8 mouse cellular contexts compared by ENCODE assay signal in the genomic region with DNA sequence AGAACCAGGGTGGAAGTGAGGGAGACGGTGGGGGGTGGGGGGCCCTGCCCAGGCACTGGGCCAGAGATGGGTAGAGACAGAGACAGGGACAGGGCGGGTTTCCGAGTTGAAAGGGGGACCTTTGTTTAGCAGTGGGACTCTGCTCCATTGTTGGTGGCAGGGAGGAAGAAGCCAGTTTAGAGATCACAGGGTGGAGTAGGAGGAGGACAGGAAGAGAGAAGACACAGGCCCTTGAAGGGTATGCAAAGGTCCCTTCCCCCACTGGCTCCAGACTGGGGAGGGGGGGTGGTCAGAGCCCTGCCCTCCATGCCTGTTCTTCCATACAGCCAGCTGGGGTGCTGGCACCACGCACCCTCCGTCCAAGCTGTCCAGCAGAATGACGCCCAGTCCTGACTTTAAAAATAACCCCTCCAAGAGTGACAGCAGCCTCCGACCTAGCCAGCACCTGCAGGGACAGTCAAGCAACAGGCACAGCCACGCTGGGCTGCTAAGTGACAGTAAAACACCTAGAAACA. TPM values are rescaled to one million over a fixed set of nuclear protein-coding genes. Genes with fewer than 3 reads are reported as not detected.
DNase-seq lines count a peak whose midpoint lies in the region; ATAC-seq and TF ChIP-seq lines count a peak whose summit lies in the region.

No protein-coding gene starts in this region.

- WGBS in limb, embryonic 12.5 days: 49% methylated on average over 8 of the region's 8 CpGs
- WGBS in stomach, embryonic 15.5 days: 44% methylated on average over 8 of the region's 8 CpGs

- intact Hi-C loops in heart, postnatal 25 days (cut with DNase I): loop anchor here (2.0 kb wide), 1 partner anchor 13 kb away; no protein-coding TSS in a partner anchor

- peaks cover 10% of the 10 kb centered on the region for H3K36me3 ChIP-seq in limb, embryonic 12.5 days
- peaks cover 4% of the 10 kb centered on the region; the same call in 1 of the 2 replicates for H3K36me3 ChIP-seq in stomach, embryonic 15.5 days

- H3K27ac ChIP-seq in cortical plate, adult 2 months (ENCODE audit: insufficient read depth, low read length): peak overlapping the region; percentile 69
- 0 out of 2 replicates have a peak overlapping the region, but pooled peaks have one; percentile 7 for H3K27ac ChIP-seq in limb, embryonic 12.5 days
- peak overlapping the region; percentile 79 for H3K27ac ChIP-seq in stomach, embryonic 15.5 days

- ATAC-seq in limb, embryonic 12.5 days (ENCODE audit: insufficient number of reproducible peaks, insufficient read depth, low FRiP score, low TSS enrichment, low read depth): no peak
- ATAC-seq in stomach, embryonic 15.5 days (ENCODE audit: insufficient read depth, low FRiP score, low read depth): no peak

- H3K4me2 ChIP-seq in limb, embryonic 12.5 days: no peak overlapping the region
- peak overlapping the region; percentile 19; the same call in 1 of the 2 replicates for H3K4me2 ChIP-seq in stomach, embryonic 15.5 days

- TF ChIP-seq CTCF in cortical plate, adult 2 months (IDR thresholded peaks at IDR 0.05; ENCODE audit: extremely low read depth, insufficient read depth, low read length): no peak

- no peak overlapping the region for H3K9ac ChIP-seq in limb, embryonic 12.5 days (replicated peaks)
- H3K9ac ChIP-seq in stomach, embryonic 15.5 days: no peak overlapping the region

- H3K27me3 ChIP-seq in limb, embryonic 12.5 days: peaks cover under 1% of the 10 kb centered on the region; the same call in 1 of the 2 replicates
- no peaks in the 10 kb centered on the region for H3K27me3 ChIP-seq in stomach, embryonic 15.5 days (replicated peaks)

- TF ChIP-seq POLR2A in cortical plate, adult 2 months (IDR thresholded peaks at IDR 0.05; ENCODE audit: extremely low read depth, insufficient read depth, low read length): no peak

- H3K4me1 ChIP-seq in cortical plate, adult 2 months (ENCODE audit: control insufficient read depth, insufficient read depth, low read length): peaks cover 9% of the 10 kb centered on the region
- peaks cover 30% of the 10 kb centered on the region for H3K4me1 ChIP-seq in limb, embryonic 12.5 days (replicated peaks)
- peaks cover 83% of the 10 kb centered on the region for H3K4me1 ChIP-seq in stomach, embryonic 15.5 days

- H3K4me3 ChIP-seq in cortical plate, adult 2 months (ENCODE audit: insufficient read depth, low read length): no peak overlapping the region
- no peak overlapping the region for H3K4me3 ChIP-seq in limb, embryonic 12.5 days (replicated peaks)
- H3K4me3 ChIP-seq in stomach, embryonic 15.5 days (replicated peaks): no peak overlapping the region

- H3K9me3 ChIP-seq in limb, embryonic 12.5 days: no peaks in the 10 kb centered on the region
- no peaks in the 10 kb centered on the region for H3K9me3 ChIP-seq in stomach, embryonic 15.5 days

- DNase-seq in adrenal gland, adult (ENCODE audit: inconsistent age in 2 of 2, low spot score in 1 of 2): peak; percentile 69 to 72
- no peak for DNase-seq in adrenal gland, postnatal 4 days (ENCODE audit: low spot score in 2 of 2)
- DNase-seq in heart, postnatal 25 days (ENCODE audit: low spot score): peak; percentile 63
- no peak for DNase-seq in frontal cortex, postnatal 10 days (ENCODE audit: low spot score in 2 of 2)
- DNase-seq in ovary, postnatal 36 days (ENCODE audit: low spot score): no peak

RNA-seq across cellular contexts. Expression of gene Jup, which starts 7.6 kb away (rescaled TPM):
- 100 to 1,000 TPM in 1 of 2 experiments, 10 to 100 TPM in 1; 99.0 to 109 TPM for total RNA-seq in adrenal gland, postnatal 4 days (2021)
- polyA plus RNA-seq in cortical plate, adult 2 months (2012; rRNA removed): 40.9 and 48.2 TPM in 2 replicates
- 100 to 1,000 TPM; 239 to 247 TPM for total RNA-seq in heart, postnatal 25 days (2021)
- 44.1 and 49.3 TPM in 2 replicates for polyA plus RNA-seq in limb, embryonic 12.5 days (2016; fragmentation: Nextera tagmentation; extraction: Ambion mirVana)
- polyA plus RNA-seq in stomach, embryonic 15.5 days (2015; fragmentation: Nextera tagmentation; extraction: Ambion mirVana): 163 and 173 TPM in 2 replicates

RNA-seq across cellular contexts. Expression of gene P3h4, which starts 24.6 kb away (rescaled TPM):
- total RNA-seq in adrenal gland, postnatal 4 days (2021): 10 to 100 TPM; 40.1 to 43.5 TPM
- 14.4 and 15.3 TPM in 2 replicates for polyA plus RNA-seq in cortical plate, adult 2 months (2012; rRNA removed)
- total RNA-seq in heart, postnatal 25 days (2021): 10 to 100 TPM; 15.4 to 15.8 TPM
- polyA plus RNA-seq in limb, embryonic 12.5 days (2016; fragmentation: Nextera tagmentation; extraction: Ambion mirVana): 54.3 and 58.3 TPM in 2 replicates
- polyA plus RNA-seq in stomach, embryonic 15.5 days (2015; fragmentation: Nextera tagmentation; extraction: Ambion mirVana): 57.6 and 61.7 TPM in 2 replicates

RNA-seq across cellular contexts. Expression of gene Fkbp10, which starts 25.5 kb away (rescaled TPM):
- 10 to 100 TPM; 65.3 to 68.6 TPM for total RNA-seq in adrenal gland, postnatal 4 days (2021)
- polyA plus RNA-seq in cortical plate, adult 2 months (2012; rRNA removed): 8.0 and 9.6 TPM in 2 replicates
- total RNA-seq in heart, postnatal 25 days (2021): 10 to 100 TPM; 12.2 to 14.4 TPM
- 101 and 118 TPM in 2 replicates for polyA plus RNA-seq in limb, embryonic 12.5 days (2016; fragmentation: Nextera tagmentation; extraction: Ambion mirVana)
- 89.1 and 100 TPM in 2 replicates for polyA plus RNA-seq in stomach, embryonic 15.5 days (2015; fragmentation: Nextera tagmentation; extraction: Ambion mirVana)

RNA-seq across cellular contexts. Expression of gene Hap1, which starts 34.1 kb away (rescaled TPM):
- 100 to 1,000 TPM; 106 to 110 TPM for total RNA-seq in adrenal gland, postnatal 4 days (2021)
- 76.5 and 83.3 TPM in 2 replicates for polyA plus RNA-seq in cortical plate, adult 2 months (2012; rRNA removed)
- total RNA-seq in heart, postnatal 25 days (2021): 1 to 10 TPM in 1 of 2 experiments, under 1 TPM in 1; 0.83 to 1.2 TPM
- 1.5 and 2.1 TPM in 2 replicates for polyA plus RNA-seq in limb, embryonic 12.5 days (2016; fragmentation: Nextera tagmentation; extraction: Ambion mirVana)
- polyA plus RNA-seq in stomach, embryonic 15.5 days (2015; fragmentation: Nextera tagmentation; extraction: Ambion mirVana): 15.5 and 16.7 TPM in 2 replicates

RNA-seq across cellular contexts. Expression of gene Nt5c3b, which starts 51.6 kb away (rescaled TPM):
- 10 to 100 TPM; 82.4 to 84.5 TPM for total RNA-seq in adrenal gland, postnatal 4 days (2021)
- 70.9 and 73.6 TPM in 2 replicates for polyA plus RNA-seq in cortical plate, adult 2 months (2012; rRNA removed)
- total RNA-seq in heart, postnatal 25 days (2021): 10 to 100 TPM; 30.2 to 33.3 TPM
- polyA plus RNA-seq in limb, embryonic 12.5 days (2016; fragmentation: Nextera tagmentation; extraction: Ambion mirVana): 173 and 183 TPM in 2 replicates
- 108 TPM in 2 replicates for polyA plus RNA-seq in stomach, embryonic 15.5 days (2015; fragmentation: Nextera tagmentation; extraction: Ambion mirVana)

Comparison
In these comparisons a context has a peak if more than half of its experiments do, and no peak if none do; other contexts are left out.
1. DNase-seq: peak in adrenal gland, adult (2 of 2) and heart, postnatal 25 days (single experiment); none in adrenal gland, postnatal 4 days (0 of 2), frontal cortex, postnatal 10 days (0 of 2) and ovary, postnatal 36 days (single experiment).
2. H3K27ac ChIP-seq: peak in every context shown above with its lines; median percentile 79 in stomach, embryonic 15.5 days; 69 in cortical plate, adult 2 months; 7 in limb, embryonic 12.5 days.